Mouse (Mus musculus): ENCODE measurements around the gene Tipin. TPM values are rescaled to one million over a fixed set of nuclear protein-coding genes. Genes with fewer than 3 reads are reported as not detected.

Tipin gene
- total and polyA plus RNA-seq, 3 experiments: 179 to 443 (median 204) TPM

DNA sequence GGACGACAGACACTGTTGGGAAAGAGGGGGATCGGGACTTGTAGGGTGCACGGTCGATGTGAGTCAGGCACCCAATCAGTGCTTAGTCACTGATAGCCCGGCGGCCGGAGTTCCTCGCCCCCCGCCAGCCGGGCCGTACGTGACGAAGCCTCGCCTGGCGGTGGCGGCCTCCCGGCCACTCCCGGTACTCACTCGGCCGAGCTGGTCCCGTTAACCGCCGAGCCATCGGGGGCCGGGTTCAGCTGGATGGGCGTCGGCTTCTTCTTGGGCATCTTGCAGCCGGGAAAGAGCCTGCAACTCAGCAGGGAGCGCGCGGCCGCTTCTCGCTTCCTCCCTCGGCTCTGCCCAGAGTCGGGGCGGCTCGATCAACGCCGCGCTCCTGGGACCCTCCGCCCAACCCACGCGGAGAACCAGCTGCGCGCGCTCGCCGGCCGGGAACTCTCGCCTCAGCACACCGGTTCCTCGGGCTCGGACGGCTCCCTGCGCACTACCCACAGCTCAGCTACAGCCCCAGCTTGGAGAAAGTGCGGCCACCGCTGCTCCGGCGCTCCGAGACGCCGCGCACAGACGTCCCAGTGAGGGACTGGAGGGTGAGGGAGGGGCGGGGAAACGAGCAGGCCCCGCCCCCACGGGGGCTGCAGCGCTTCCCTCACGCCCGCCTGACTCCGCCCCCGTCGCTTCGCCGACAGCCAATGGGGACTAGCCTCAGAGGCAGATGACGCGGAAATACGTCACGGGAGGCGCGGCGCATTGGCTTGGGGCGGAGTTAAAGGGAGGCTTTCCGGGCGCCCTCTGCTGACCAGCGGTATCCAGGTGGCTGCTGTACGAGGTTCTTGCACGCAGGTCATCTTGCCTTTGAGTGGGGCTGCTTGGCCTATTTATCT lies 28.1 kb upstream of the Tipin start, which contains the start of gene Map2k1 (continued):
- TF ChIP-seq CHD1 (IDR thresholded peaks at IDR 0.05; ENCODE audit: low read depth, low read length) (no peak), EP300 (IDR thresholded peaks at IDR 0.05; ENCODE audit: low read length) (no peak)

DNA sequence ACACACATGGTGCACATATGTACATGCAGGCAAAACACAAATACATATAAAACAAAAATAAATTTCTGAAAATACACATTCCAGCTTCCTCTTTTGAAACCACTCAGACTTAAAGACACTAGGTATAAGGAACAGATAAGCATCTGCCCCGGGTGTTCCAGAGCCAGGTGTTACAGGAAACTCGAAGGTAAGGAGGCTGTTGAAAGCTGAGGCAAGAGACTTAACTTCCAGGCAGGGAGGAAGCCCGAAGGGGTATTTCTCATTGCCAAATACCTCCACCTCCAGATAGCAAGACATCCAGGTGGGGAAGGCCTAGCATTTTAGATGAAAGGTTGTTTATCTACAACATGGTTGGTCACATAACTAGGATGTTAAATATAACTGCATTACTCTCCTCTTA lies 26.0 kb upstream of the Tipin start:
- H3K36me3 ChIP-seq (replicated peaks in 1 of 2; ENCODE audit: control insufficient read depth in 1 of 2, insufficient read depth in 1 of 2, low read length in 1 of 2): no peaks in the 10 kb centered on the region
- in situ Hi-C loops (cut with MboI; ENCODE audit: low pct_ligation_motif_present, low pct_unique_long_range_greater_than_20kb, low sequenced_read_pairs): loop anchor here (10.0 kb wide), 1 partner anchor 61 kb away; no protein-coding TSS in a partner anchor
- no peak overlapping the region for H3K4me3 ChIP-seq (replicated peaks in 1 of 3; ENCODE audit: low read depth in 2 of 3, low read length in 2 of 3, poor library complexity in 1 of 3)
- peaks cover 0 to 28% of the 10 kb centered on the region in 2 experiments; a peak in 2 of 4 replicates for H3K4me1 ChIP-seq (ENCODE audit: control insufficient read depth in 1 of 2, insufficient read depth in 2 of 2)
- no peak for TF ChIP-seq MAFK (IDR thresholded peaks at IDR 0.05; ENCODE audit: insufficient replicate concordance, low read length)
- TF ChIP-seq SIN3A (IDR thresholded peaks at IDR 0.05; ENCODE audit: low read length): no peak
- TF ChIP-seq BHLHE40 (IDR thresholded peaks at IDR 0.05; ENCODE audit: low read depth, low read length): no peak
- no peak overlapping the region for H3K4me2 ChIP-seq (ENCODE audit: insufficient read depth, low read depth, poor library complexity, severe bottlenecking)
- H3K27me3 ChIP-seq (replicated peaks): no peaks in the 10 kb centered on the region
- H3K27ac ChIP-seq (ENCODE audit: insufficient read depth, low read depth): no peak overlapping the region
- H3K79me2 ChIP-seq (replicated peaks; ENCODE audit: control insufficient read depth, extremely low read depth, insufficient read depth, poor library complexity, severe bottlenecking): peaks cover 25% of the 10 kb centered on the region
- H3K9ac ChIP-seq (ENCODE audit: insufficient read depth, low read depth): no peak overlapping the region
- dilution Hi-C loops (cut with MboI; ENCODE audit: extremely low pct_ligation_motif_present, extremely low pct_unique_long_range_greater_than_20kb, low sequenced_read_pairs): no loop called here
- H3K9me3 ChIP-seq (replicated peaks; ENCODE audit: low read length): no peaks in the 10 kb centered on the region
- no peak for DNase-seq (ENCODE audit: extremely low read depth)

DNA sequence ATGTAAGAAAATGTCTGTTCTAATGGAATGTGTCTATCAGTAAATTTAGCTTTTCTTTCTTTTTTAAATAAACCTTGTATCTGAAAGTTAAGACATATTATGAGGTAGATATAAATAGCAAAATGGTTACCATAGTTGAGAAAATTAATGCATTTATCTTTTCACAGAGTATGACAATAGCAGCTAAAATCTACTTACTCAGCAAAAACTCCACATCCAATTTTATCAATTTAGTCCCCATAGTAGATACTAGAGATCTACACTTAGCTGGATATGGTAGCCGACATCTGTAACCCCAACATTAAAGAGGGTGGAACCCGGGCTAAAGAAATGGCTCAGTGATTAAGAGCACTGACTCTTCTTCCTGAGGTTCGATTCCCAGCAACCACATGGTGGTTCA lies 25.2 kb upstream of the Tipin start:
- Histone ChIP-seq H3K4me1 (ENCODE audit: control insufficient read depth in 1 of 2, insufficient read depth in 2 of 2) (peaks cover 0 to 20% of the 10 kb centered on the region in 2 experiments; a peak in 2 of 4 replicates), H3K36me3 (replicated peaks in 1 of 2; ENCODE audit: control insufficient read depth in 1 of 2, insufficient read depth in 1 of 2, low read length in 1 of 2) (no peaks in the 10 kb centered on the region), H3K9me3 (replicated peaks; ENCODE audit: low read length) (no peaks in the 10 kb centered on the region), H3K79me2 (replicated peaks; ENCODE audit: control insufficient read depth, extremely low read depth, insufficient read depth, poor library complexity, severe bottlenecking) (peaks cover 19% of the 10 kb centered on the region), H3K27me3 (replicated peaks) (no peaks in the 10 kb centered on the region), H3K27ac (ENCODE audit: insufficient read depth, low read depth) (no peak overlapping the region), H3K9ac (ENCODE audit: insufficient read depth, low read depth) (no peak overlapping the region), H3K4me3 (replicated peaks in 1 of 3; ENCODE audit: low read depth in 2 of 3, low read length in 2 of 3, poor library complexity in 1 of 3) (no peak overlapping the region), H3K4me2 (ENCODE audit: insufficient read depth, low read depth, poor library complexity, severe bottlenecking) (no peak overlapping the region)
- DNase-seq (ENCODE audit: extremely low read depth): no peak
- in situ Hi-C loops (cut with MboI; ENCODE audit: low pct_ligation_motif_present, low pct_unique_long_range_greater_than_20kb, low sequenced_read_pairs) (loop anchor here (10.0 kb wide), 1 partner anchor 61 kb away; no protein-coding TSS in a partner anchor), dilution Hi-C loops (cut with MboI; ENCODE audit: extremely low pct_ligation_motif_present, extremely low pct_unique_long_range_greater_than_20kb, low sequenced_read_pairs) (no loop called here)
- no peak for TF ChIP-seq CTCF (conservative IDR thresholded peaks at IDR 0.05 in 1 of 2, IDR thresholded peaks at IDR 0.05 in 1 of 2; ENCODE audit: low read depth in 2 of 2, low read length in 2 of 2)
- TF ChIP-seq MAFK (IDR thresholded peaks at IDR 0.05; ENCODE audit: insufficient replicate concordance, low read length): 0 out of 2 replicates have a peak, but pooled peaks have one; percentile 53

DNA sequence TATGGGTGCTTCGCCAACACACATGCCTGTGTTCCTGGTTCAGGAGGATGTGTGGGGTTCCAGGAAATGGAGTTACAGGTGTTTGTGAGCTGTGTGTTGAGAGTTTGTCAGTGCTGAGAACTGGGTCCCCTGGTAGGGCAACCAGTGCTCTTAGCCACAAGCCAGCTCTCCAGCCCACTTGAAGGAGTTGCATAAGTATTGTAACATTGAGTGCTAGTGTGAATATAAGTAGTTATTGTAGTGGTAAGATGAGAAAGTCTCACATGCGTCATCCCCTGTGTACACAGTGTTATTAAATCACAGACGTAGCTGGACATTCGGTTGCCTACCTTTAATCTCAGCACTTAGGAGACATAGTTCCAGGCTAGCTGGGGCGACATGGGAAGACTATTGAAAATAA lies 21.5 kb upstream of the Tipin start:
- no peak for DNase-seq (ENCODE audit: extremely low read depth)
- no peak overlapping the region for H3K9ac ChIP-seq (ENCODE audit: insufficient read depth, low read depth)
- H3K4me2 ChIP-seq (ENCODE audit: insufficient read depth, low read depth, poor library complexity, severe bottlenecking): no peak overlapping the region
- no peak for TF ChIP-seq ZMIZ1 (IDR thresholded peaks at IDR 0.05; ENCODE audit: low read depth, low read length)
- no peak for TF ChIP-seq POLR2A (IDR thresholded peaks at IDR 0.05; ENCODE audit: low read depth, low read length)
- TF ChIP-seq IRF4 (IDR thresholded peaks at IDR 0.05; ENCODE audit: low read depth, low read length): no peak
- TF ChIP-seq HCFC1 (IDR thresholded peaks at IDR 0.05; ENCODE audit: low read depth, low read length): no peak
- TF ChIP-seq USF2 (conservative IDR thresholded peaks at IDR 0.05; ENCODE audit: low read depth, low read length): no peak
- no peak for TF ChIP-seq NRF1 (IDR thresholded peaks at IDR 0.05; ENCODE audit: low read depth, low read length)
- TF ChIP-seq RAD21 (IDR thresholded peaks at IDR 0.05; ENCODE audit: low read depth, low read length): no peak
- no peak for TF ChIP-seq POLR2AphosphoS2 (IDR thresholded peaks at IDR 0.05; ENCODE audit: low read depth, low read length)
- no peak for TF ChIP-seq ZNF384 (IDR thresholded peaks at IDR 0.05; ENCODE audit: low read depth, low read length)
- TF ChIP-seq SIN3A (IDR thresholded peaks at IDR 0.05; ENCODE audit: low read length): no peak
- TF ChIP-seq MXI1 (IDR thresholded peaks at IDR 0.05; ENCODE audit: low read depth, low read length): no peak
- TF ChIP-seq E2F4 (IDR thresholded peaks at IDR 0.05; ENCODE audit: insufficient replicate concordance, low read depth, low read length): no peak
- TF ChIP-seq PAX5 (IDR thresholded peaks at IDR 0.05; ENCODE audit: low read length): no peak
- no peak for TF ChIP-seq TBP (conservative IDR thresholded peaks at IDR 0.05; ENCODE audit: low read depth, low read length)
- no peak for TF ChIP-seq JUND (conservative IDR thresholded peaks at IDR 0.05; ENCODE audit: low read depth, low read length)
- no peak for TF ChIP-seq ETS1 (conservative IDR thresholded peaks at IDR 0.05; ENCODE audit: low read depth, low read length)
- TF ChIP-seq CTCF (conservative IDR thresholded peaks at IDR 0.05 in 1 of 2, IDR thresholded peaks at IDR 0.05 in 1 of 2; ENCODE audit: low read depth in 2 of 2, low read length in 2 of 2): no peak
- no peak overlapping the region for H3K27ac ChIP-seq (ENCODE audit: insufficient read depth, low read depth)
- H3K79me2 ChIP-seq (replicated peaks; ENCODE audit: control insufficient read depth, extremely low read depth, insufficient read depth, poor library complexity, severe bottlenecking): no peaks in the 10 kb centered on the region
- peaks cover 0 to 8% of the 10 kb centered on the region in 2 experiments; a peak in 1 of 4 replicates for H3K4me1 ChIP-seq (ENCODE audit: control insufficient read depth in 1 of 2, insufficient read depth in 2 of 2)
- H3K36me3 ChIP-seq (replicated peaks in 1 of 2; ENCODE audit: control insufficient read depth in 1 of 2, insufficient read depth in 1 of 2, low read length in 1 of 2): no peaks in the 10 kb centered on the region
- peaks cover 4% of the 10 kb centered on the region for H3K9me3 ChIP-seq (replicated peaks; ENCODE audit: low read length)
- no peak overlapping the region for H3K4me3 ChIP-seq (replicated peaks in 1 of 3; ENCODE audit: low read depth in 2 of 3, low read length in 2 of 3, poor library complexity in 1 of 3)
- in situ Hi-C loops (cut with MboI; ENCODE audit: low pct_ligation_motif_present, low pct_unique_long_range_greater_than_20kb, low sequenced_read_pairs): loop anchor here (10.0 kb wide), 1 partner anchor 65 kb away; no protein-coding TSS in a partner anchor
- H3K27me3 ChIP-seq (replicated peaks): no peaks in the 10 kb centered on the region
- dilution Hi-C loops (cut with MboI; ENCODE audit: extremely low pct_ligation_motif_present, extremely low pct_unique_long_range_greater_than_20kb, low sequenced_read_pairs): no loop called here

All from CH12.LX (cell line).